Mouse (Mus musculus) spleen, embryonic (tissue): Measurements from ENCODE around the gene Xntrpc.

ENCODE experiments used
- CTCF ChIA-PET: fragments of 350-600 bp; sonication (Branson Sonifier 250); formaldehyde crosslinking; loops from one replicate; lab custom pipeline; 2022; lab: Charles Lee

Gene Xntrpc

GRCm38 (mm10) chr7:102132395-102132794 lies 66.9 kb downstream of the Xntrpc start:
- CTCF ChIA-PET, result no interaction called here

- CTCF ChIA-PET, result interaction anchor here (0.7 kb wide), 1 partner anchor 779 kb away, joined by 3 read pairs; no protein-coding TSS in a partner anchor
These were observed 72.0 kb downstream of the Xntrpc start for GRCm38 (mm10) chr7:102137464-102137863.

DNA sequence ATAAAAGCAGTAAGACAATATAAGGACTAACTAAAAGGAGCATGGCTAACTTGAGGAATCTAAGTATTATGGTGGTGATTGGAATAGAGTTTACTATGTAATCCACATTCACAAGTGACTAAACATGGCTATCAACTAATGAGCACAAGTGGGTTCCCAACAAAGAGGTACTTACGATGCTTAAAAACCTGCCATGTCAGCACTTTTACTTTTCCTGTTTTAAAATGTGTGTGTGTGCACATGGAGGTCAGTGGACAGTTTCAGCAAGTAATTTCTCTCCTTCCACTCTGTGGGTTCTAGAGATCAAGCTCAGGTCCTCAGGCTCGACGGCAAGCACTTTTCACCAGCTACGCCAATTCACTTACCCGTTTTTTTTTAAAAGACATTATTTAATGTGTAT lies 72.4 kb downstream of the Xntrpc start:
- CTCF ChIA-PET, result no interaction called here
